ENCODE assay signal across 13 mouse cellular contexts in the genomic region with DNA sequence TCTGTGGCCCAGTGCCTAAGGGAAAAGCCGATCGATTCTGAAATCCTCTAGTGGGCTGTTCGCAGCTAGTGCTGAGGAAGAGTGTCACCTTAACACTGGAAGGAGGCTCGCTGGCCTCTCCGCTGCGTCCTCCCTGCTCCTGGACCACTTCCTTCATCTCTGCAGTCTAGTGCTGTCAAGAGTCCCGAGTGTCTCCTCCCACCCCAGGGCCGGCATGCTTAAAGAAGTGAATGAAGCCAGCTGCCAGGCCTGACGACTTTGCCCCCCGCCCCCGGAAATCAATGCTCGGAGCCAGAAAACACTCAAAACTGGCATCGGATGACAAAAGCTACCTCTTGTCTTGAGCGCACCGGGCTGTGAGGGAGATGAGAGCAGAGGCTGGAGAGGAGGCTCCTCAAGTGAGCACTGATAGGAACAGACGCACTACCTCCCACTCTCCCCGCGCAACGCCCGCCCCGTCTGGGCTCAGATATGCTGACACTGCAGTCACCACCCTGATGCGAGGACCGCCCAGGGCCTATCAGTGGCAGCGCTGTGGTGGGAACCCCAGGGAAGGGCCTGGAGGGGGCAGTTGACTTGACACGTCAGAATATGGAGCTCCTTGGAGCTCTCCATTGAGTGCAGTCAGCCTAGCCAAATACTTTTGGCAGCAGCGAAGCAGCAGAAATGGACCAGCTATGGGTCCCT. TPM values are rescaled to one million over a fixed set of nuclear protein-coding genes. Genes with fewer than 3 reads are reported as not detected.
DNase-seq lines count a peak whose midpoint lies in the region; ATAC-seq and TF ChIP-seq lines count a peak whose summit lies in the region.
"Had no signal": no experiment of that assay in that cellular context is flagged by ENCODE, and none has a peak within 500 bp of the region (broad histone marks: within the 10 kb centered on the region; RNA-seq: fewer than 3 reads in every experiment).

No protein-coding gene starts in this region.

- in situ Hi-C loops in ES-E14 (cut with MboI; ENCODE audit: low sequenced_read_pairs in 2 of 2, unreplicated experiment in 2 of 2) = no loop called here

- peak; percentile 30 for DNase-seq in heart, postnatal 4 days
- DNase-seq in heart, postnatal 14 days = no peak
- no peak for DNase-seq in liver, embryonic 11.5 days (ENCODE audit: low spot score)
- no peak for DNase-seq in ES-E14 (ENCODE audit: low read depth, low spot score)
- DNase-seq in embryonic facial prominence, embryonic 14.5 days (ENCODE audit: low spot score) = no peak
- no peak for DNase-seq in gastrocnemius, adult 18-20 months (ENCODE audit: low spot score)
- DNase-seq in spleen, postnatal 10 days (ENCODE audit: low spot score in 2 of 2) = no peak
- DNase-seq: cerebellum, adult 18-20 months; right cerebral cortex, postnatal 25 days had no signal

- H3K4me3 ChIP-seq in liver, embryonic 11.5 days (ENCODE audit: low read depth, low read length) = no peak overlapping the region
- H3K4me3 ChIP-seq in liver, embryonic 12.5 days = no peak overlapping the region
- peak overlapping the region; percentile 42 to 53; a peak in 2 of 4 replicates for H3K4me3 ChIP-seq in ES-E14 (ENCODE audit: insufficient read depth in 1 of 2, low read depth in 1 of 2, low read length in 2 of 2, poor library complexity in 1 of 2, severe bottlenecking in 1 of 2)
- no peak overlapping the region for H3K4me3 ChIP-seq in embryonic facial prominence, embryonic 14.5 days (ENCODE audit: low read depth, low read length)
- H3K4me3 ChIP-seq: layer of hippocampus, adult 2 months; megakaryocyte, embryonic 14.5 days had no signal

- no peaks in the 10 kb centered on the region for H3K9me3 ChIP-seq in liver, embryonic 11.5 days (ENCODE audit: control insufficient read depth, low read length)
- no peaks in the 10 kb centered on the region for H3K9me3 ChIP-seq in liver, embryonic 12.5 days (replicated peaks)
- H3K9me3 ChIP-seq in ES-E14 (ENCODE audit: control insufficient read depth, insufficient read depth, low read depth, low read length) = no peaks in the 10 kb centered on the region
- H3K9me3 ChIP-seq in embryonic facial prominence, embryonic 14.5 days (ENCODE audit: control insufficient read depth, low read length) = no peaks in the 10 kb centered on the region
- H3K9me3 ChIP-seq: megakaryocyte, embryonic 14.5 days had no signal

- H3K36me3 ChIP-seq in liver, embryonic 11.5 days (ENCODE audit: control insufficient read depth, insufficient read depth, low read length) = no peaks in the 10 kb centered on the region
- H3K36me3 ChIP-seq in liver, embryonic 12.5 days = no peaks in the 10 kb centered on the region
- no peaks in the 10 kb centered on the region for H3K36me3 ChIP-seq in ES-E14 (ENCODE audit: control insufficient read depth, insufficient read depth, low read length, poor library complexity, severe bottlenecking)
- H3K36me3 ChIP-seq in embryonic facial prominence, embryonic 14.5 days (ENCODE audit: control insufficient read depth, insufficient read depth, low read length) = no peaks in the 10 kb centered on the region

- H3K9ac ChIP-seq in liver, embryonic 11.5 days (ENCODE audit: low read depth, low read length) = no peak overlapping the region
- no peak overlapping the region for H3K9ac ChIP-seq in liver, embryonic 12.5 days
- H3K9ac ChIP-seq in ES-E14 (ENCODE audit: insufficient read depth, low read depth, low read length, poor library complexity, severe bottlenecking) = no peak overlapping the region
- H3K9ac ChIP-seq in embryonic facial prominence, embryonic 14.5 days (ENCODE audit: low read depth, low read length) = no peak overlapping the region

- intact Hi-C loops in heart, postnatal 14 days (cut with DNase I) = loop anchor here (10.0 kb wide), 1 partner anchor 166 kb away; no protein-coding TSS in a partner anchor

- H3K4me2 ChIP-seq in liver, embryonic 11.5 days = peak overlapping the region; percentile 2; the same call in 1 of the 2 replicates
- H3K4me2 ChIP-seq in liver, embryonic 12.5 days = no peak overlapping the region; the same call in 1 of the 2 replicates
- H3K4me2 ChIP-seq in embryonic facial prominence, embryonic 14.5 days (ENCODE audit: low read depth, low read length) = peak overlapping the region; percentile 41

- peaks cover 19% of the 10 kb centered on the region for H3K27me3 ChIP-seq in liver, embryonic 11.5 days (replicated peaks; ENCODE audit: control insufficient read depth, insufficient read depth, low read length)
- H3K27me3 ChIP-seq in liver, embryonic 12.5 days (replicated peaks) = peaks cover 37% of the 10 kb centered on the region
- no peaks in the 10 kb centered on the region for H3K27me3 ChIP-seq in embryonic facial prominence, embryonic 14.5 days (replicated peaks; ENCODE audit: control insufficient read depth, insufficient read depth, low read length)

- 0 out of 2 replicates have a peak, but pooled peaks have one; percentile 34 for ATAC-seq in liver, embryonic 11.5 days (replicated peaks; ENCODE audit: low FRiP score)
- no peak for ATAC-seq in liver, embryonic 12.5 days
- ATAC-seq in embryonic facial prominence, embryonic 14.5 days (ENCODE audit: low read depth) = no peak

- 28% methylated on average over 26 of the region's 26 CpGs for WGBS in liver, embryonic 11.5 days
- 25% methylated on average over 26 of the region's 26 CpGs for whole genome bisulfite sequencing in liver, embryonic 12.5 days (ENCODE audit: insufficient replicate concordance)
- WGBS in embryonic facial prominence, embryonic 14.5 days = 28% methylated on average over 26 of the region's 26 CpGs

- H3K4me1 ChIP-seq in liver, embryonic 11.5 days (replicated peaks; ENCODE audit: control insufficient read depth, insufficient read depth, low read length) = no peaks in the 10 kb centered on the region
- H3K4me1 ChIP-seq in liver, embryonic 12.5 days = no peaks in the 10 kb centered on the region
- H3K4me1 ChIP-seq in ES-E14 (ENCODE audit: control insufficient read depth in 2 of 2, insufficient read depth in 2 of 2, low read length in 2 of 2, poor library complexity in 1 of 2) = no peaks in the 10 kb centered on the region
- no peaks in the 10 kb centered on the region for H3K4me1 ChIP-seq in embryonic facial prominence, embryonic 14.5 days (ENCODE audit: control insufficient read depth, insufficient read depth, low read length)
- H3K4me1 ChIP-seq: megakaryocyte, embryonic 14.5 days had no signal

- no peak overlapping the region for H3K27ac ChIP-seq in liver, embryonic 11.5 days (ENCODE audit: low read depth, low read length)
- no peak overlapping the region for H3K27ac ChIP-seq in liver, embryonic 12.5 days
- H3K27ac ChIP-seq in ES-E14 (ENCODE audit: insufficient read depth, low read depth, low read length, poor library complexity, severe bottlenecking) = no peak overlapping the region
- H3K27ac ChIP-seq in embryonic facial prominence, embryonic 14.5 days (replicated peaks; ENCODE audit: low read depth, low read length) = no peak overlapping the region
- H3K27ac ChIP-seq: layer of hippocampus, adult 2 months had no signal

TF ChIP-seq in ES-E14, 5 proteins besides CTCF, POLR2A, EP300 and RAD21:
- TF ChIP-seq MAFK (IDR thresholded peaks at IDR 0.05; ENCODE audit: insufficient read depth, low read depth, low read length) = peak; percentile 85
- no peak for TF ChIP-seq ZC3H11A (IDR thresholded peaks at IDR 0.05; ENCODE audit: borderline replicate concordance, low read depth, low read length)
- TF ChIP-seq HCFC1 (IDR thresholded peaks at IDR 0.05; ENCODE audit: borderline replicate concordance, insufficient read depth, low read length) = no peak

RNA-seq across cellular contexts. Expression of a gene that starts 10.1 kb away (rescaled TPM):
- 100 to 1,000 TPM; 120 to 122 TPM for total RNA-seq in heart, postnatal 4 days (2021)
- 100 to 1,000 TPM; 129 to 133 TPM for total RNA-seq in heart, postnatal 14 days (2021)
- polyA plus RNA-seq in liver, embryonic 11.5 days (2014; fragmentation: Nextera tagmentation; extraction: Ambion mirVana) = 0.22 TPM in 1 of 2 replicates, not detected in the other
- polyA plus RNA-seq in liver, embryonic 12.5 days (2016; fragmentation: Nextera tagmentation; extraction: Ambion mirVana) = 0.02 and 0.10 TPM in 2 replicates
- total RNA-seq in ES-E14 (2012; rRNA removed) = 0.76 and 0.95 TPM in 2 replicates
- 0.51 and 0.67 TPM in 2 replicates for polyA plus RNA-seq in embryonic facial prominence, embryonic 14.5 days (2014; fragmentation: Nextera tagmentation; extraction: Ambion mirVana)
- under 1 TPM; 0.07 to 0.09 TPM for total RNA-seq in gastrocnemius, adult 18-20 months (2021)
- total RNA-seq: hematopoietic stem cell, adult 5-6 weeks had no signal

Comparison
In these comparisons a context has a peak if more than half of its experiments do, and no peak if none do; other contexts are left out.
1. H3K4me3 ChIP-seq: peak in ES-E14 (2 of 2); none in liver, embryonic 11.5 days (single experiment), liver, embryonic 12.5 days (single experiment) and embryonic facial prominence, embryonic 14.5 days (single experiment).
2. RNA of a gene that starts 10.1 kb away (total RNA-seq): 129 to 133 TPM in heart, postnatal 14 days and 120 to 122 TPM in heart, postnatal 4 days; 0.76 to 0.95 TPM in ES-E14 and 0.07 to 0.09 TPM in gastrocnemius, adult 18-20 months; every median in the first group is over 10 times any median in the second.